Mouse (Mus musculus): ENCODE results near the gene Fbxo40. TPM values are rescaled to one million over a fixed set of nuclear protein-coding genes. Genes with fewer than 3 reads are reported as not detected.

Gene Fbxo40
- polyA plus RNA-seq (2015; fragmentation: Nextera tagmentation; extraction: Ambion mirVana), result 0.05 and 0.13 TPM in 2 replicates

GRCm38 (mm10) chr16:36989999-36990625 lies at the start of gene Fbxo40:
Gene Fbxo40, minus strand, starts transcription at chr16:36990467.
- H3K27me3 ChIP-seq, result no peaks in the 10 kb centered on the region
- no peak within 1 kb of the TSS for H3K4me2 ChIP-seq
- 89% methylated on average over 18 of the region's 18 CpGs for WGBS
- H3K36me3 ChIP-seq (ENCODE audit: poor library complexity, severe bottlenecking), result no peaks in the 10 kb centered on the region
- H3K9me3 ChIP-seq (replicated peaks), result no peaks in the 10 kb centered on the region
- ATAC-seq, result no peak
- no peak within 1 kb of the TSS for H3K27ac ChIP-seq
- H3K9ac ChIP-seq, result no peak within 1 kb of the TSS
- H3K4me3 ChIP-seq, result no peak within 1 kb of the TSS
- H3K4me1 ChIP-seq, result no peaks in the 10 kb centered on the region

DNA sequence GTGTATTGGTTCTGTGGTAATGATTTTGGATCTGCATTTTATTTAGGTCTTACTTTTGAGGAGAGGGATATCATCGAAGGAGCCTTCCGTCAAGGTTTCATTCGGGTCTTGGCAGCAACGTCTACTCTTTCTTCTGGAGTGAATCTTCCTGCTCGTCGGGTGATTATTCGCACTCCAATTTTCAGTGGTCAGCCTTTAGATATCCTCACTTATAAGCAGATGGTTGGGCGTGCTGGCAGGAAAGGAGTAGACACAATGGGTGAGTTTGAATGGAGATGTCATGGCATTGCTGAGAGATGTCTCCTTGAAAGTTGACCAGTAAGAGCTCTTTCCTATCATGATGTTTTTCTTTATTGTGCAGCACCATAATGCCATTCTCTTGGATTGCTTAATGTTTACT lies 44.5 kb upstream of the Fbxo40 start:
- Histone ChIP-seq H3K4me3 (no peak overlapping the region), H3K27me3 (no peaks in the 10 kb centered on the region), H3K4me1 (no peaks in the 10 kb centered on the region), H3K4me2 (no peak overlapping the region), H3K27ac (no peak overlapping the region), H3K36me3 (ENCODE audit: poor library complexity, severe bottlenecking) (peaks cover 29% of the 10 kb centered on the region), H3K9me3 (replicated peaks) (no peaks in the 10 kb centered on the region), H3K9ac (no peak overlapping the region)
- WGBS, result 93% methylated on average over 8 of the region's 8 CpGs
- no peak for ATAC-seq

GRCm38 (mm10) chr16:37031996-37032395 lies 41.7 kb upstream of the Fbxo40 start:
- no peak overlapping the region for H3K4me2 ChIP-seq
- H3K9me3 ChIP-seq (replicated peaks), result no peaks in the 10 kb centered on the region
- H3K4me1 ChIP-seq, result no peaks in the 10 kb centered on the region
- H3K27me3 ChIP-seq, result no peaks in the 10 kb centered on the region
- H3K4me3 ChIP-seq, result no peak overlapping the region
- no peak overlapping the region for H3K27ac ChIP-seq
- peaks cover 26% of the 10 kb centered on the region for H3K36me3 ChIP-seq (ENCODE audit: poor library complexity, severe bottlenecking)
- no peak for ATAC-seq
- no peak overlapping the region for H3K9ac ChIP-seq
- WGBS, result 74% methylated on average over 3 of the region's 3 CpGs

DNA sequence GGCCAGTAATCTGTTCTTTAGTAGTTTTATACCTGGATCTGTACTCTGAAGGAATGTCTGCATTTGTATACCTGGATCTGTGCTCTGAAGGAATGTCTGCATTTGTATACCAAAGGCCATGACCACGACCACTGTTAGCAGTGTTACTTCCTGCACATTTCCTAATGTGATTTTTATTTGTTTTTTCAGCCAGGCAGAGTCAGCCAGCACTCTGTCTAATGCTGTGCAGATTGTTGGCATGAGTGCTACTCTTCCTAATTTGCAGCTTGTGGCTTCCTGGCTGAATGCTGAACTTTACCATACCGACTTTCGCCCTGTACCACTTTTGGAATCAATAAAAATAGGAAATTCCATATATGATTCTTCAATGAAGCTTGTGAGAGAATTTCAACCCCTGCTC lies 37.3 kb upstream of the Fbxo40 start:
- no peak for ATAC-seq
- no peak overlapping the region for H3K4me2 ChIP-seq
- peaks cover 11% of the 10 kb centered on the region; the same call in 1 of the 2 replicates for H3K36me3 ChIP-seq (ENCODE audit: poor library complexity, severe bottlenecking)
- no peaks in the 10 kb centered on the region for H3K9me3 ChIP-seq (replicated peaks)
- 87% methylated on average over 3 of the region's 3 CpGs for WGBS
- H3K27ac ChIP-seq, result no peak overlapping the region
- no peaks in the 10 kb centered on the region for H3K27me3 ChIP-seq
- no peak overlapping the region for H3K4me3 ChIP-seq
- H3K9ac ChIP-seq, result no peak overlapping the region
- H3K4me1 ChIP-seq, result no peaks in the 10 kb centered on the region

- no peak for ATAC-seq
- H3K4me2 ChIP-seq, result peak overlapping the region; percentile 93
- H3K4me1 ChIP-seq, result peaks cover 22% of the 10 kb centered on the region
Observed at GRCm38 (mm10) chr16:37012336-37012735, 22.1 kb upstream of the Fbxo40 start.

DNA sequence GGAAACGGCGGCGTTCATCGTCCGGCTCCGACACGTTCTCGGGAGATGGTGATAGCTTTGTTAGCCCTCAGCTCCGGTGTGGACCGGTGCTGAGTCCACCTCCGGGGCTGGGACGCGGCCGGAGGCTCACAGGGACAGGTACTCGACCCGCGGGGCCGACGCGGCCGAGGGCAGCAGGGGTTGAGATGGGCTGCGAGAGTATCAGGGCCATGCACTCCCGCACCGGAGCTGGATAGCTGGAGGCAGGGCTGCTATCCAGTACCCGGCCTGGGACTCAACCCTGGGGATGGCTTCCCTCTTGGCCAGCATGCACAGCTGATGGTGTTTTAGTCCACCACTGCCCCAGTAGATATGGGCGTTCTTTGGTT lies 21.6 kb upstream of the Fbxo40 start:
- no peak overlapping the region for H3K27ac ChIP-seq
- peak; percentile 72 for ATAC-seq
- peak overlapping the region; percentile 93 for H3K4me3 ChIP-seq
- no peaks in the 10 kb centered on the region for H3K27me3 ChIP-seq
- peaks cover 22% of the 10 kb centered on the region for H3K4me1 ChIP-seq
- peak overlapping the region; percentile 93 for H3K4me2 ChIP-seq
- no peaks in the 10 kb centered on the region for H3K9me3 ChIP-seq (replicated peaks)
- H3K36me3 ChIP-seq (ENCODE audit: poor library complexity, severe bottlenecking), result peaks cover 3% of the 10 kb centered on the region; the same call in 1 of the 2 replicates
- 1% methylated on average over 26 of the region's 26 CpGs for WGBS
- peak overlapping the region; percentile 79 for H3K9ac ChIP-seq

More at GRCm38 (mm10) chr16:37012336-37012735, 22.1 kb upstream of the Fbxo40 start:
- no peaks in the 10 kb centered on the region for H3K9me3 ChIP-seq (replicated peaks)
- no peaks in the 10 kb centered on the region for H3K27me3 ChIP-seq
- peak overlapping the region; percentile 93 for H3K4me3 ChIP-seq
- H3K36me3 ChIP-seq (ENCODE audit: poor library complexity, severe bottlenecking), result peaks cover 3% of the 10 kb centered on the region; the same call in 1 of the 2 replicates
- peak overlapping the region; percentile 79 for H3K9ac ChIP-seq
- 59% methylated on average over 5 of the region's 5 CpGs for WGBS
- H3K27ac ChIP-seq, result no peak overlapping the region

- 6% methylated on average over 30 of the region's 30 CpGs for WGBS
- no peaks in the 10 kb centered on the region for H3K9me3 ChIP-seq (replicated peaks)
Observed at GRCm38 (mm10) chr16:37011061-37011921, 21.0 kb upstream of the Fbxo40 start, which contains the start of gene Polq. Gene Polq, plus strand, starts transcription at chr16:37011786.

DNA sequence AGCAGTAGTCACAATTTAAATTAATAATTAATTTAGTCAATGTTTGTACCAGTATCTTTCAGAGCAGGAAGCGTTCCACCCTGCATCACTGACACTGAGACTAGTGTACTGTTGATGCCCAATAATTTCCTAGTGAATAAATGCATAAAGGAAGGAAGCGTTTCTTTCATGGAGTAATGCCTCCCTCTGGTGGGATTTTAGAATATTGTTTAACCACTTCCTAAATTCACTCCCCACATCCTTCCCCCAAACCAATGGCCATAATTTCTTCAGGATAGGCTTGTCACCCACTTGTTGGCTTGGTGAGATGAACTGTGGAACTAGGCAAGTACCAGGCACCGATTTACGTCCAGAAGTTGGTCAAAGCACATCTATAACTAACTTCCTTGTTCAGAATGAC lies 20.1 kb upstream of the Fbxo40 start:
- Histone ChIP-seq H3K27ac (no peak overlapping the region), H3K36me3 (ENCODE audit: poor library complexity, severe bottlenecking) (0 out of 2 replicates have a peak, but pooled peaks cover 3% of the 10 kb centered on the region), H3K4me1 (peaks cover 22% of the 10 kb centered on the region), H3K9me3 (replicated peaks) (no peaks in the 10 kb centered on the region), H3K27me3 (no peaks in the 10 kb centered on the region), H3K4me3 (no peak overlapping the region), H3K9ac (no peak overlapping the region), H3K4me2 (peak overlapping the region; percentile 93; the same call in 1 of the 2 replicates)
- 60% methylated on average over 4 of the region's 4 CpGs for WGBS
- peak; percentile 60 for ATAC-seq

More at GRCm38 (mm10) chr16:37011061-37011921, 21.0 kb upstream of the Fbxo40 start, which contains the start of gene Polq:
- peak; percentile 98 for ATAC-seq
- Histone ChIP-seq H3K4me3 (peak within 1 kb of the TSS; percentile 93), H3K9ac (peak within 1 kb of the TSS; percentile 79), H3K27me3 (no peaks in the 10 kb centered on the region), H3K36me3 (ENCODE audit: poor library complexity, severe bottlenecking) (peaks cover 3% of the 10 kb centered on the region; the same call in 1 of the 2 replicates), H3K4me2 (peak within 1 kb of the TSS; percentile 93), H3K27ac (no peak within 1 kb of the TSS), H3K4me1 (peaks cover 22% of the 10 kb centered on the region)

GRCm38 (mm10) chr16:37009262-37009661 lies 19.0 kb upstream of the Fbxo40 start:
- H3K36me3 ChIP-seq (ENCODE audit: poor library complexity, severe bottlenecking), result 0 out of 2 replicates have a peak, but pooled peaks cover 3% of the 10 kb centered on the region
- no peak overlapping the region for H3K4me2 ChIP-seq
- 73% methylated on average over 6 of the region's 6 CpGs for WGBS
- no peak overlapping the region for H3K9ac ChIP-seq
- no peaks in the 10 kb centered on the region for H3K27me3 ChIP-seq
- H3K27ac ChIP-seq, result no peak overlapping the region
- no peak overlapping the region for H3K4me3 ChIP-seq
- no peaks in the 10 kb centered on the region for H3K9me3 ChIP-seq (replicated peaks)
- no peak for ATAC-seq
- H3K4me1 ChIP-seq, result peaks cover 22% of the 10 kb centered on the region

GRCm38 (mm10) chr16:36999366-36999972 lies 9.2 kb upstream of the Fbxo40 start:
- Histone ChIP-seq H3K4me1 (no peaks in the 10 kb centered on the region), H3K9me3 (replicated peaks) (no peaks in the 10 kb centered on the region), H3K4me2 (no peak overlapping the region), H3K4me3 (no peak overlapping the region), H3K27me3 (no peaks in the 10 kb centered on the region), H3K36me3 (ENCODE audit: poor library complexity, severe bottlenecking) (no peaks in the 10 kb centered on the region), H3K9ac (no peak overlapping the region), H3K27ac (no peak overlapping the region)
- ATAC-seq, result no peak
- 83% methylated on average over 9 of the region's 9 CpGs for WGBS

GRCm38 (mm10) chr16:36997650-36998049 lies 7.4 kb upstream of the Fbxo40 start:
- no peak for ATAC-seq
- no peak overlapping the region for H3K9ac ChIP-seq
- WGBS, result 87% methylated on average over 6 of the region's 6 CpGs

GRCm38 (mm10) chr16:36989493-36989892 lies 774 bp downstream of the Fbxo40 start:
- H3K36me3 ChIP-seq (ENCODE audit: poor library complexity, severe bottlenecking), result no peaks in the 10 kb centered on the region
- H3K4me2 ChIP-seq, result no peak overlapping the region
- H3K4me3 ChIP-seq, result no peak overlapping the region
- H3K27me3 ChIP-seq, result no peaks in the 10 kb centered on the region
- H3K9ac ChIP-seq, result no peak overlapping the region
- no peaks in the 10 kb centered on the region for H3K9me3 ChIP-seq (replicated peaks)
- ATAC-seq, result no peak
- no peak overlapping the region for H3K27ac ChIP-seq
- no peaks in the 10 kb centered on the region for H3K4me1 ChIP-seq
- 82% methylated on average over 8 of the region's 8 CpGs for WGBS

More at GRCm38 (mm10) chr16:36997650-36998049, 7.4 kb upstream of the Fbxo40 start:
- H3K4me1 ChIP-seq, result no peaks in the 10 kb centered on the region
- no peak overlapping the region for H3K4me3 ChIP-seq
- no peaks in the 10 kb centered on the region for H3K27me3 ChIP-seq
- H3K4me2 ChIP-seq, result no peak overlapping the region
- no peaks in the 10 kb centered on the region for H3K9me3 ChIP-seq (replicated peaks)
- no peak overlapping the region for H3K27ac ChIP-seq
- no peaks in the 10 kb centered on the region for H3K36me3 ChIP-seq (ENCODE audit: poor library complexity, severe bottlenecking)
